Mouse (Mus musculus) stomach, postnatal 0 days (tissue): ENCODE data around the gene Tmem236. TPM values are rescaled to one million over a fixed set of nuclear protein-coding genes. Genes with fewer than 3 reads are reported as not detected.
A peak's percentile ranks its signal among the peaks of the same experiment; 100 is the strongest.

Experiments
- ATAC-seq: fragments of 200-750 bp; cut with Nextera tagmentation; 2 replicates; pipeline ENCODE4 v1.8.0; 2017; ENCODE audit not compliant: low FRiP score, low TSS enrichment
- DNase-seq: peaks from one replicate; pipeline ENCODE4 v3.0.0-alpha.2; 2016; ENCODE audit warnings: low spot score
- H3K27ac ChIP-seq: fragments of 300-500 bp; sonication (generic); replicated peaks from 2 replicates; pipeline ENCODE4 v1.5.1; 2014; ENCODE audit warnings: mild to moderate bottlenecking, control low read depth
- H3K27me3 ChIP-seq: fragments of 300-500 bp; sonication (generic); 2 replicates; pipeline ENCODE4 v1.6.1; 2014; ENCODE audit warnings: low read length; ENCODE audit not compliant: control insufficient read depth, insufficient read depth
- H3K36me3 ChIP-seq: fragments of 300-500 bp; sonication (generic); 2 replicates; pipeline ENCODE4 v1.6.1; 2014; ENCODE audit warnings: low read length, mixed read lengths; ENCODE audit not compliant: control insufficient read depth, insufficient read depth
- H3K4me1 ChIP-seq: fragments of 300-500 bp; sonication (generic); replicated peaks from 2 replicates; pipeline ENCODE4 v1.6.1; 2014; ENCODE audit warnings: antibody characterized with exemption; ENCODE audit not compliant: control insufficient read depth, insufficient read depth
- H3K4me2 ChIP-seq: fragments of 300-500 bp; sonication (generic); replicated peaks from 2 replicates; pipeline ENCODE4 v1.6.1; 2014; ENCODE audit warnings: low read depth, mild to moderate bottlenecking, control low read depth, moderate library complexity
- H3K4me3 ChIP-seq: fragments of 300-500 bp; sonication (generic); 2 replicates; pipeline ENCODE4 v1.5.1; 2014; ENCODE audit warnings: low read depth, low read length, control low read depth
- H3K9ac ChIP-seq: fragments of 300-500 bp; sonication (generic); 2 replicates; pipeline ENCODE4 v1.6.1; 2014; ENCODE audit warnings: mild to moderate bottlenecking, low read length, control low read depth, mixed read lengths
- H3K9me3 ChIP-seq: fragments of 300-500 bp; sonication (generic); 2 replicates; pipeline ENCODE4 v1.6.1; 2016; ENCODE audit warnings: low read length; ENCODE audit not compliant: control insufficient read depth
- CTCF ChIP-seq: IDR thresholded peaks from 2 replicates; pipeline ENCODE4 v1.5.1; 2016; ENCODE audit warnings: antibody characterized with exemption, low read depth, mild to moderate bottlenecking, moderate library complexity
- EP300 ChIP-seq: optimal IDR thresholded peaks from 2 replicates; pipeline ENCODE3; 2016; ENCODE audit warnings: antibody characterized with exemption
- WGBS: fragments of 180-500 bp; shearing (Covaris S2); extraction: QIAGEN DNeasy Blood & Tissue Kit; methylation state at CpG from one replicate; pipeline ENCODE4 v1.1.7; 2014; 5-methylcytosine and 5-hydroxymethylcytosine counted together
- polyA plus RNA-seq: library from polyadenylated mRNA; unstranded; fragments of >200 nt; fragmentation: Nextera tagmentation; extraction: Ambion mirVana; gene quantifications from 2 replicates; pipeline ENCODE4 v1.2.1, GENCODE M21; 2015

The Tmem236 gene
- polyA plus RNA-seq, 1 experiment from 2014 or later: 0.08 TPM

DNA sequence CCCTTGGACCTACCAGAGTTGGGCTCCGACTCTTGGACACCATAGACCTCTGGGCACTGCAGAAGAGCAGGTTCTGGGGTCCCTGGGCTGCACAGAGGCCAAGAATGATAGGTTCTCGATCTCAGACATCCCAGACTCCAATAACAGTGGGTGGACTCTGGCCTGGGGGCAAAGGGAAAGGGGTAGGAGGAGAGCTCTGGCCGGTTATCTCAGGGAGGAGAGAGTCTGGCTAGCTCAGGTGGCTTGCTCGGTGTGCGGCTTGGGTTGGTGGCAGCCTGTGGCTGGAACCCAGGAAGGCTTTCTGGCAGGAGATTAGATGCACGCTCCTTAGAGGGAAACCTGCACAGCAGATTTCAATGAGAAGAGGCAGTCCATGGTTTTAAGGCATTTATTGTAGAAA lies 34.7 kb upstream of the Tmem236 start:
- Histone ChIP-seq H3K36me3 (peaks cover 16% of the 10 kb centered on the region), H3K27me3 (no peaks in the 10 kb centered on the region), H3K4me1 (no peaks in the 10 kb centered on the region), H3K9ac (no peak overlapping the region), H3K4me2 (no peak overlapping the region), H3K9me3 (no peaks in the 10 kb centered on the region), H3K27ac (no peak overlapping the region), H3K4me3 (no peak overlapping the region)
- DNase-seq (no peak), ATAC-seq (no peak)
- TF ChIP-seq EP300: no peak
- TF ChIP-seq CTCF: no peak
- 90% methylated on average over 6 of the region's 6 CpGs for WGBS

DNA sequence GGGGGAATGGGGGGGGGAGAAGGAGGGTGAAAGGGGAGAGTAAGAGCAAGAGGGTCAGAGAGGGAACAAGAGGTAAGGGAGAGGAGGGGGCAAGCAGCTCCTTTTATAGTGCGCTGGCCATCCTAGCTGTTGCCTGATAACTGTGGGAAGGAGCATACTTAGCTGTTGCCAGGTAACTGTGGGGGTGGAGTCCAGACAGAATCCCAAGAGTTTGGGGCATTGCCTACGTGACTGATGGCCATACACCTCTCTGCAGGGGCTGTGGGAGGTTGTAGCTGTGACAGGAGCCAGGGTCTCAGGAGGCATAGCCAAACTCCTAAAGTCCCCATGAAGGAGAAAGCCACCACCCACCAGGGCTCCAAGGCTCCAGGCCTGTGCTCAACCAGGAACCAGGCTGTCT lies 34.3 kb upstream of the Tmem236 start:
- H3K27me3 ChIP-seq: no peaks in the 10 kb centered on the region
- H3K4me2 ChIP-seq: no peak overlapping the region
- H3K4me3 ChIP-seq: no peak overlapping the region
- TF ChIP-seq EP300: no peak
- H3K9ac ChIP-seq: no peak overlapping the region
- no peak for ATAC-seq
- DNase-seq: no peak
- peaks cover 16% of the 10 kb centered on the region for H3K36me3 ChIP-seq
- no peaks in the 10 kb centered on the region for H3K4me1 ChIP-seq
- H3K9me3 ChIP-seq: no peaks in the 10 kb centered on the region
- WGBS: 86% methylated on average over 2 of the region's 2 CpGs
- H3K27ac ChIP-seq: no peak overlapping the region

DNA sequence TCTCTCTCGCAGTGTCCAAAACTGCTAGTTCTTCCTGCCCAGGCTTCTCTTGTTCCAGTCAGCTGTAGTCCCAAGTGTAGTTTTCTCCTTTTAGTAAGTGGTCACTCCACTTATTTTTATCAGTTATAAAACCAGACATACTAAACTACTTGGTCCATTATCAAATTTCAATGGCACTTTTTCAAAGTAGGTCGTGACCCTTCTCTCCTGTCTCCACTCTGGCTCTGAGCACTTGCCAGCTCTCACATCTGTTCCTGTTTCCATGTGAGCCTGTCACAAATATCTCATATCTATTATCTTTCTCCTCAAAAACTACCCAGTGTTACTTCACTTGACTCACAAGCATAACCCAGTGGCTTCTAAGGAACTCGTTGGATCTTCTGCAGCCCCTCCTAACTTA lies 29.0 kb upstream of the Tmem236 start:
- no peak overlapping the region; the same call in 1 of the 2 replicates for H3K27ac ChIP-seq
- ATAC-seq: no peak
- no peak overlapping the region for H3K9ac ChIP-seq
- H3K27me3 ChIP-seq: no peaks in the 10 kb centered on the region
- H3K9me3 ChIP-seq: no peaks in the 10 kb centered on the region
- no peak overlapping the region for H3K4me2 ChIP-seq
- DNase-seq: no peak
- no peak overlapping the region for H3K4me3 ChIP-seq
- 72% methylated on average over 3 of the region's 3 CpGs for WGBS
- TF ChIP-seq CTCF: no peak
- no peak for TF ChIP-seq EP300
- peaks cover 10% of the 10 kb centered on the region; the same call in 1 of the 2 replicates for H3K36me3 ChIP-seq
- H3K4me1 ChIP-seq: no peaks in the 10 kb centered on the region

DNA sequence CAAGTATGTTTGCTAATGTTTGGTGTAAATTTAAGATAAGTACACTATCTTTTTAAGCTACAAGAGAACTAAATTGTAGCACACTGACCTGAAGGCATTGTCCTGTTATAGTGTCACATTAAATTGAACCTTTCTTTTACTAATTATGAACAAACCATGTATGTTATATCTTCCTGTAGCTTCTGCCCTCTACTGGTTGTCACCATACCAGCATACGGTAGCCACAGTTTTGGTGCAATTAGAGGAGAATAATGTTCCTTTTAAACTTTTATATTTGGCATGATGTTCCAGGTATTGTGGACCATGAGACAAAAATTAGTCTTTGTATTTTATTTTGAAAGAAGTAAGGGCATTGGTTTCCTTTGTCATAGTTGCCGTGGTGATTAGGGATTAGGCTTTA lies 27.4 kb upstream of the Tmem236 start:
- Histone ChIP-seq H3K36me3 (peaks cover 5% of the 10 kb centered on the region; the same call in 1 of the 2 replicates), H3K4me3 (no peak overlapping the region), H3K4me2 (no peak overlapping the region), H3K9ac (no peak overlapping the region), H3K9me3 (no peaks in the 10 kb centered on the region), H3K4me1 (no peaks in the 10 kb centered on the region), H3K27ac (no peak overlapping the region), H3K27me3 (no peaks in the 10 kb centered on the region)
- ATAC-seq (no peak), DNase-seq (no peak)
- TF ChIP-seq EP300 (no peak), CTCF (peak; percentile 74)
- WGBS: 90% methylated on average over 2 of the region's 2 CpGs

DNA sequence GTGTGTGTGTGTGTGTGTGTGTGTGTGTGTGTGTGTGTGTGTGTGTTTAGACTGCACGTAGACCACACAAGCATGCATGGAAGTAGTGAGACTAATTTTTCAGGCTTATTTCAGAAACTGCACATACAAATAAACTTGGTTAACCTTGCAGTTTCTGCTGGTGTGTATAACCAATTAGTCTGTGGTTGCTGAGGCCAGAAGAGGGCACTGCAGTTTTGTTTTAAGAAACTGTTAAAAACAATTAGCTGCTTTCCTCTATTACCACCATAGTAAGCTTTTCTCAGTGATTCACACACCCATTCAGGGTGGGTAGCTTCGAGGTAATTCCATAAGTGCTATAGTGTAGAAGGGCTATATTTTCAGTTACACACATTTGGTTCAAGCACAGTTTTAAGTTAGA lies 23.5 kb upstream of the Tmem236 start:
- ATAC-seq (no peak), DNase-seq (no peak)
- Histone ChIP-seq H3K36me3 (0 out of 2 replicates have a peak, but pooled peaks cover 2% of the 10 kb centered on the region), H3K4me3 (no peak overlapping the region), H3K27ac (no peak overlapping the region), H3K4me1 (no peaks in the 10 kb centered on the region), H3K4me2 (no peak overlapping the region), H3K27me3 (no peaks in the 10 kb centered on the region), H3K9me3 (no peaks in the 10 kb centered on the region), H3K9ac (no peak overlapping the region)
- peak; percentile 56 for TF ChIP-seq CTCF
- TF ChIP-seq EP300: no peak
- WGBS: 89% methylated on average over 2 of the region's 2 CpGs

DNA sequence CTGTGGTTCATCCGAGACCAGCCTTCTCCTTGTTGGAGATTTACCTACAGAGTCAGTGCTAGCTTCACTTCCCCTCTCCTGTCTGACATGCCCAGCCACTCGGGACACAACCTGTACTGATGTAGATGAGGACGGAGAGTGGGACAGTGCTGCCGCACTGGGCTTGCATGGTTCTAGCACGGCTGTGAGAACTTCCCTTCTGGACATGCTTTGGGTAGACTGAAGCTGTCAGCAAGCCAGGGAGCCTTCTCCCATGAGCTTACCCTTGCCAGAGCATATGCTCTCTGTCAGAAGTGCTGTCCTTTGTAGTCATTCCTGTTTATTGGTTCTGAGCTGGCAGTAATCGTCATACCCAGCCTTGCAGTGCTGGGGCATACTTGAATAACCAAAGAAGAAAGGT lies 22.5 kb upstream of the Tmem236 start:
- Histone ChIP-seq H3K36me3 (0 out of 2 replicates have a peak, but pooled peaks cover 2% of the 10 kb centered on the region), H3K9me3 (no peaks in the 10 kb centered on the region), H3K9ac (no peak overlapping the region), H3K27me3 (no peaks in the 10 kb centered on the region), H3K4me1 (no peaks in the 10 kb centered on the region), H3K4me2 (no peak overlapping the region), H3K27ac (no peak overlapping the region), H3K4me3 (no peak overlapping the region)
- ATAC-seq: no peak
- no peak for DNase-seq
- TF ChIP-seq EP300: no peak
- no peak for TF ChIP-seq CTCF
- WGBS: 83% methylated on average over 6 of the region's 6 CpGs
